Mouse (Mus musculus) intestine, embryonic 15.5 days (tissue): Measurements from ENCODE around the gene Ccl1. TPM values are rescaled to one million over a fixed set of nuclear protein-coding genes. Genes with fewer than 3 reads are reported as not detected.

Experiments used
- ATAC-seq: fragments of 200-750 bp; cut with Nextera tagmentation; 2 replicates; pipeline ENCODE4 v1.8.0; 2017; ENCODE audit warnings: moderate TSS enrichment, moderate library complexity
- H3K27ac ChIP-seq: fragments of 300-500 bp; sonication (generic); 2 replicates; pipeline ENCODE4 v1.5.1; 2015; ENCODE audit warnings: mild to moderate bottlenecking, inconsistent platforms
- H3K27me3 ChIP-seq: fragments of 300-500 bp; sonication (generic); replicated peaks from 2 replicates; pipeline ENCODE4 v1.6.1; 2015; ENCODE audit warnings: inconsistent platforms
- H3K36me3 ChIP-seq: fragments of 300-500 bp; sonication (generic); 2 replicates; pipeline ENCODE4 v1.6.1; 2015; ENCODE audit warnings: inconsistent platforms
- H3K4me1 ChIP-seq: fragments of 300-500 bp; sonication (generic); replicated peaks from 2 replicates; pipeline ENCODE4 v1.6.1; 2015; ENCODE audit warnings: inconsistent platforms
- H3K4me2 ChIP-seq: fragments of 300-500 bp; sonication (generic); replicated peaks from 2 replicates; pipeline ENCODE4 v1.6.1; 2015; ENCODE audit warnings: mild to moderate bottlenecking, inconsistent platforms
- H3K4me3 ChIP-seq: fragments of 300-500 bp; sonication (generic); replicated peaks from 2 replicates; pipeline ENCODE4 v1.5.1; 2015; ENCODE audit warnings: inconsistent platforms
- H3K9ac ChIP-seq: fragments of 300-500 bp; sonication (generic); 2 replicates; pipeline ENCODE4 v1.6.1; 2015; ENCODE audit warnings: inconsistent platforms
- H3K9me3 ChIP-seq: fragments of 300-500 bp; sonication (generic); 2 replicates; pipeline ENCODE4 v1.6.1; 2016; ENCODE audit warnings: inconsistent platforms
- whole genome bisulfite sequencing: fragments of 180-500 bp; shearing (Covaris S2); methylation state at CpG from one replicate; pipeline ENCODE4 v1.1.7; 2015; 5-methylcytosine and 5-hydroxymethylcytosine counted together
- polyA plus RNA-seq: library from polyadenylated mRNA; unstranded; fragments of >200 nt; fragmentation: Nextera tagmentation; extraction: Ambion mirVana; gene quantifications from 2 replicates; pipeline ENCODE4 v1.2.1, GENCODE M21; 2015

Gene Ccl1
- polyA plus RNA-seq, 1 experiment from 2014 or later, result not detected

GRCm38 (mm10) chr11:82171316-82172071 lies 134.0 kb downstream of the Ccl1 start:
- Histone ChIP-seq H3K4me2 (no peak overlapping the region), H3K9me3 (no peaks in the 10 kb centered on the region), H3K27me3 (no peaks in the 10 kb centered on the region), H3K4me3 (no peak overlapping the region), H3K36me3 (no peaks in the 10 kb centered on the region), H3K27ac (no peak overlapping the region), H3K9ac (no peak overlapping the region), H3K4me1 (no peaks in the 10 kb centered on the region)
- 67% methylated on average over 7 of the region's 7 CpGs for WGBS
- no peak for ATAC-seq

DNA sequence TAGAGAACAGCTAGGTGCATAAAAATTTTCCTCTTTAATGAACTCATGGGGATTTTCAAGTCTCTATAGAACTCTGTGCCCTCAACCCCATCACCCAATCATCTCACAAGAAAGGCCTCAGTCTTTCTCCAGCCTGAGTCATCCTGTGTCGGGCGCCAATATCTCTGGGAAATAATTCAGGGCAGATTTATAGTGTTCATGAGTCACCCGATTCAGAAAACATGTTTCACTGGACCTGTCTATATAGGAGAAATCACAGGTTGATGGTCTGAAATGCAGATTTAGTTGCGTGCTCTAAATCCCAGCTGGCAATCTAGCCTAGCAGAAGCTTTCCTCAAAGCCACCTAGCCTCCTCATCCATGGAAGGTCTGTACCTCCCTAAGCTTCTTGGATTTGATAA lies 136.0 kb downstream of the Ccl1 start:
- Histone ChIP-seq H3K36me3 (no peaks in the 10 kb centered on the region), H3K4me3 (no peak overlapping the region), H3K4me2 (no peak overlapping the region), H3K4me1 (no peaks in the 10 kb centered on the region), H3K27me3 (no peaks in the 10 kb centered on the region), H3K9me3 (no peaks in the 10 kb centered on the region), H3K9ac (no peak overlapping the region), H3K27ac (no peak overlapping the region)
- ATAC-seq, result no peak
- 94% methylated on average over 4 of the region's 4 CpGs for WGBS

- Histone ChIP-seq H3K27ac (no peak overlapping the region), H3K4me2 (no peak overlapping the region), H3K36me3 (no peaks in the 10 kb centered on the region), H3K4me1 (no peaks in the 10 kb centered on the region), H3K9ac (no peak overlapping the region), H3K9me3 (no peaks in the 10 kb centered on the region), H3K4me3 (no peak overlapping the region), H3K27me3 (no peaks in the 10 kb centered on the region)
- no peak for ATAC-seq
- WGBS, result 93% methylated on average over 2 of the region's 2 CpGs
Measured at GRCm38 (mm10) chr11:82168308-82168707, 137.2 kb downstream of the Ccl1 start.

GRCm38 (mm10) chr11:82163285-82163684 lies 142.2 kb downstream of the Ccl1 start:
- H3K27ac ChIP-seq, result no peak overlapping the region
- H3K4me3 ChIP-seq, result no peak overlapping the region
- no peak for ATAC-seq
- no peaks in the 10 kb centered on the region for H3K4me1 ChIP-seq
- H3K36me3 ChIP-seq, result no peaks in the 10 kb centered on the region
- 71% methylated on average over 8 of the region's 8 CpGs for WGBS
- H3K4me2 ChIP-seq, result no peak overlapping the region
- no peaks in the 10 kb centered on the region for H3K9me3 ChIP-seq
- H3K9ac ChIP-seq, result no peak overlapping the region
- no peaks in the 10 kb centered on the region for H3K27me3 ChIP-seq

- H3K36me3 ChIP-seq, result no peaks in the 10 kb centered on the region
- no peak for ATAC-seq
- H3K9me3 ChIP-seq, result no peaks in the 10 kb centered on the region
- 88% methylated on average over 2 of the region's 2 CpGs for WGBS
- no peak overlapping the region for H3K4me2 ChIP-seq
- no peak overlapping the region for H3K9ac ChIP-seq
- H3K27ac ChIP-seq, result no peak overlapping the region
- H3K27me3 ChIP-seq, result no peaks in the 10 kb centered on the region
- no peaks in the 10 kb centered on the region for H3K4me1 ChIP-seq
- H3K4me3 ChIP-seq, result no peak overlapping the region
Measured at GRCm38 (mm10) chr11:82159126-82159525, 146.4 kb downstream of the Ccl1 start.

- Histone ChIP-seq H3K36me3 (no peaks in the 10 kb centered on the region), H3K9ac (no peak overlapping the region), H3K4me3 (no peak overlapping the region), H3K4me1 (no peaks in the 10 kb centered on the region; the same call in 1 of the 2 replicates), H3K27ac (peak overlapping the region; percentile 63), H3K4me2 (no peak overlapping the region), H3K27me3 (no peaks in the 10 kb centered on the region), H3K9me3 (no peaks in the 10 kb centered on the region)
- ATAC-seq, result peak; percentile 70
- WGBS, result 19% methylated on average over 7 of the region's 7 CpGs
Measured at GRCm38 (mm10) chr11:82139492-82140094, 165.9 kb downstream of the Ccl1 start.

DNA sequence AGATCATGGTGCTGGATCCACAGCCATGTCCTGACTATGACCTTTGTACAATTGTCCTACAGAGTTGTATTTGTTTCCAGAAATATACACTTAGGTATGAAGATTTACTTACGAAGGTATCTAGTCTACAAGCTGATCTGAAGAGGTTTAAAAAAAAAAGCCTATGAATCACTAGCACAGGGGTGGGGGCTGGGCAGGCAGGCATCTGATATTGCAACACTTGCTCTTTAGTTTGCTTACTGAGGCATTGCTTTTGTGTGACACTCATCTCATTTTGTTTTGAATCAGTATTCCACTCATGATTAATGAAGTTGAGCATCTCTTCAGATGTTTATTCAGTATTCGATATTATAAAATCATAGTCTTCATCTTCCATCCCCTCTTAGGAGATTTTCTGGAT lies 169.3 kb downstream of the Ccl1 start:
- Histone ChIP-seq H3K27ac (no peak overlapping the region), H3K9ac (no peak overlapping the region), H3K27me3 (no peaks in the 10 kb centered on the region), H3K36me3 (no peaks in the 10 kb centered on the region), H3K4me2 (no peak overlapping the region), H3K4me3 (no peak overlapping the region), H3K9me3 (no peaks in the 10 kb centered on the region), H3K4me1 (no peaks in the 10 kb centered on the region; the same call in 1 of the 2 replicates)
- WGBS, result 81% methylated on average over 2 of the region's 2 CpGs
- ATAC-seq, result no peak

DNA sequence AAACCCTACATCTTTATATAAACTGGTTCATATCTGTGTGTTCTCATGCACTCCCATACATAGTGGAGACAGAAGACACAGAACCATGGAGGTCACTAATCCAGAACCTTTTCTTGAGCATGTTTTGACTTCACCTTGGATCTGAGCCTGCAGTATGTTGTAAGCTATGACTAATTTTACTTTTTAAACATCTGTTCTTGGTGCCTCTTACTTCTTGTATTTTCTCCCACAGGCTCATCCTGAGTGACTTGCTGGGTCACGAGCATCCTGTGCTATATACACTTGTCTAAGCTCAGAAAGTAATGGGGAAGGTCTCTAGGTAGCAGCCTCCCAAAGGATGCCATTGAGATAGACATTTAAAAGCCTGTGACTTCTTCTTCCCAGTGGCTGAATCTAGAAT lies 172.5 kb downstream of the Ccl1 start:
- Histone ChIP-seq H3K4me2 (no peak overlapping the region), H3K27me3 (no peaks in the 10 kb centered on the region), H3K4me3 (no peak overlapping the region), H3K4me1 (no peaks in the 10 kb centered on the region), H3K9me3 (no peaks in the 10 kb centered on the region), H3K27ac (no peak overlapping the region), H3K36me3 (no peaks in the 10 kb centered on the region), H3K9ac (no peak overlapping the region)
- ATAC-seq, result no peak
- 61% methylated on average over 1 of the region's 1 CpGs for WGBS

Other genes with a start within 250 kb of the Ccl1 start
- gene Ccl11, start 247.9 kb downstream of the Ccl1 start, polyA plus RNA-seq, result 97.5 and 103 TPM in 2 replicates
- gene Ccl12, start 203.8 kb downstream of the Ccl1 start, polyA plus RNA-seq, result 2.8 and 5.0 TPM in 2 replicates
- gene Ccl8, start 190.5 kb downstream of the Ccl1 start, polyA plus RNA-seq, result not detected in 2 replicates
- 0.80 and 0.91 TPM in 2 replicates for gene Tmem132e, start 83.2 kb upstream of the Ccl1 start, polyA plus RNA-seq